Mouse (Mus musculus) small intestine, adult 2 months (tissue): Measurements from ENCODE around the gene Eno3. TPM values are rescaled to one million over a fixed set of nuclear protein-coding genes. Genes with fewer than 3 reads are reported as not detected.

Source experiments
- H3K27ac ChIP-seq: fragments of 200-500 bp; 2 replicates; pipeline ENCODE4 v1.5.1; 2012; ENCODE audit warnings: low read depth, low read length, control low read depth, inconsistent platforms; ENCODE audit not compliant: insufficient read depth
- H3K27me3 ChIP-seq: fragments of 200-500 bp; 2 replicates; pipeline ENCODE4 v1.6.1; 2012; ENCODE audit warnings: mild to moderate bottlenecking, moderate library complexity, low read length, inconsistent platforms; ENCODE audit not compliant: control insufficient read depth, insufficient read depth
- H3K36me3 ChIP-seq: fragments of 200-500 bp; 2 replicates; pipeline ENCODE4 v1.6.1; 2012; ENCODE audit warnings: mild to moderate bottlenecking, low read length, control low read depth, inconsistent platforms; ENCODE audit not compliant: control insufficient read depth, insufficient read depth
- H3K4me1 ChIP-seq: fragments of 200-500 bp; 2 replicates; pipeline ENCODE4 v1.6.1; 2012; ENCODE audit warnings: low read length, inconsistent platforms, mixed read lengths; ENCODE audit not compliant: control insufficient read depth, insufficient read depth, insufficient read length
- H3K4me3 ChIP-seq: fragments of 200-500 bp; 2 replicates; pipeline ENCODE4 v1.5.1; 2012; ENCODE audit warnings: low read depth, mild to moderate bottlenecking, control low read depth, inconsistent platforms, low read length, moderate library complexity
- CTCF ChIP-seq: fragments of 200-500 bp; IDR thresholded peaks from 2 replicates; pipeline ENCODE4 v1.5.1; 2012; ENCODE audit warnings: low read depth, mild to moderate bottlenecking, control low read depth, inconsistent platforms, low read length, moderate library complexity, mixed read lengths; ENCODE audit not compliant: insufficient replicate concordance, insufficient read length; ENCODE audit errors: extremely low read depth
- POLR2A ChIP-seq: fragments of 200-500 bp; IDR thresholded peaks from 2 replicates; pipeline ENCODE4 v1.6.1; 2012; ENCODE audit warnings: low read depth, mild to moderate bottlenecking, control low read depth, inconsistent platforms, low read length, moderate library complexity
- WGBS: fragments of 180-500 bp; shearing (Covaris S2); methylation state at CpG from one replicate; pipeline ENCODE4 v1.1.7; 2018; 5-methylcytosine and 5-hydroxymethylcytosine counted together
- polyA plus RNA-seq: library from polyadenylated mRNA; depleted of rRNA; stranded (reverse); fragments of >200 nt; gene quantifications from 2 replicates; pipeline ENCODE4 v1.2.3, GENCODE M21; 2012

Gene Eno3
- polyA plus RNA-seq, 1 experiment: 12.7 TPM

GRCm38 (mm10) chr11:70635601-70636000 lies 21.4 kb upstream of the Eno3 start:
- no peak for TF ChIP-seq POLR2A
- H3K4me1 ChIP-seq: no peaks in the 10 kb centered on the region
- no peak overlapping the region for H3K4me3 ChIP-seq
- no peaks in the 10 kb centered on the region for H3K27me3 ChIP-seq
- 69% methylated on average over 4 of the region's 4 CpGs for WGBS
- H3K27ac ChIP-seq: no peak overlapping the region
- no peaks in the 10 kb centered on the region for H3K36me3 ChIP-seq

- Histone ChIP-seq H3K36me3 (no peaks in the 10 kb centered on the region), H3K27ac (no peak overlapping the region), H3K4me1 (no peaks in the 10 kb centered on the region), H3K4me3 (no peak overlapping the region), H3K27me3 (no peaks in the 10 kb centered on the region)
- no peak for TF ChIP-seq POLR2A
- no peak for TF ChIP-seq CTCF
- 97% methylated on average over 1 of the region's 1 CpGs for WGBS
Observed at GRCm38 (mm10) chr11:70637764-70638163, 19.2 kb upstream of the Eno3 start.

GRCm38 (mm10) chr11:70638293-70638692 lies 18.7 kb upstream of the Eno3 start:
- no peak for TF ChIP-seq CTCF
- no peak for TF ChIP-seq POLR2A
- no peak overlapping the region for H3K27ac ChIP-seq

GRCm38 (mm10) chr11:70638714-70639278 lies 18.2 kb upstream of the Eno3 start, which contains the start of gene Gp1ba:
Gene Gp1ba, plus strand, starts transcription at chr11:70639122.
- 14% methylated on average over 5 of the region's 5 CpGs for WGBS
- H3K4me1 ChIP-seq: no peaks in the 10 kb centered on the region
- H3K4me3 ChIP-seq: no peak within 1 kb of the TSS
- H3K27me3 ChIP-seq: no peaks in the 10 kb centered on the region
- no peak within 1 kb of the TSS for H3K27ac ChIP-seq
- TF ChIP-seq CTCF (no peak), POLR2A (no peak)
- peaks cover 3% of the 10 kb centered on the region; the same call in 1 of the 2 replicates for H3K36me3 ChIP-seq

More at GRCm38 (mm10) chr11:70638293-70638692, 18.7 kb upstream of the Eno3 start:
- no peaks in the 10 kb centered on the region for H3K27me3 ChIP-seq
- no peaks in the 10 kb centered on the region for H3K4me1 ChIP-seq
- peaks cover 3% of the 10 kb centered on the region; the same call in 1 of the 2 replicates for H3K36me3 ChIP-seq
- 85% methylated on average over 1 of the region's 1 CpGs for WGBS
- no peak overlapping the region for H3K4me3 ChIP-seq

GRCm38 (mm10) chr11:70639976-70640375 lies 17.0 kb upstream of the Eno3 start:
- Histone ChIP-seq H3K27me3 (no peaks in the 10 kb centered on the region), H3K27ac (no peak overlapping the region), H3K4me1 (no peaks in the 10 kb centered on the region), H3K4me3 (no peak overlapping the region), H3K36me3 (peaks cover 11% of the 10 kb centered on the region)
- 62% methylated on average over 8 of the region's 8 CpGs for WGBS
- TF ChIP-seq POLR2A (no peak), CTCF (no peak)

GRCm38 (mm10) chr11:70641241-70641640 lies 15.8 kb upstream of the Eno3 start:
- Histone ChIP-seq H3K4me1 (peaks cover 6% of the 10 kb centered on the region; the same call in 1 of the 2 replicates), H3K36me3 (peaks cover 20% of the 10 kb centered on the region), H3K27me3 (no peaks in the 10 kb centered on the region), H3K4me3 (no peak overlapping the region), H3K27ac (no peak overlapping the region)
- WGBS: 80% methylated on average over 7 of the region's 7 CpGs
- TF ChIP-seq CTCF (no peak), POLR2A (no peak)

- WGBS: 83% methylated on average over 6 of the region's 6 CpGs
Observed at GRCm38 (mm10) chr11:70643051-70643450, 14.0 kb upstream of the Eno3 start.

More at GRCm38 (mm10) chr11:70643051-70643450, 14.0 kb upstream of the Eno3 start:
- Histone ChIP-seq H3K4me3 (no peak overlapping the region), H3K36me3 (peaks cover 20% of the 10 kb centered on the region), H3K4me1 (peaks cover 6% of the 10 kb centered on the region; the same call in 1 of the 2 replicates), H3K27me3 (no peaks in the 10 kb centered on the region), H3K27ac (no peak overlapping the region)
- TF ChIP-seq CTCF (no peak), POLR2A (no peak)
